Mouse (Mus musculus): ENCODE measurements around the gene Olfr952.

Gene Olfr952

GRCm38 (mm10) chr9:39427048-39427447 lies at the start of gene Olfr952:
Gene Olfr952 (minus strand): TSS chr9:39427148.
- DNase-seq (ENCODE audit: low spot score in 2 of 2) = no peak

- DNase-seq (ENCODE audit: low spot score in 2 of 2) = no peak
These were observed 44.9 kb upstream of the Olfr952 start, which contains the start of gene Olfr955 for GRCm38 (mm10) chr9:39471844-39472243. Gene Olfr955 (minus strand): TSS chr9:39471944.

GRCm38 (mm10) chr9:39456401-39456800 lies 29.5 kb upstream of the Olfr952 start, which contains the start of gene Olfr954:
Gene Olfr954 (plus strand): TSS chr9:39456701.
- DNase-seq (ENCODE audit: low spot score in 2 of 2) = no peak

- no peak for DNase-seq (ENCODE audit: low spot score in 2 of 2)
These were observed 39.8 kb downstream of the Olfr952 start, which contains the start of gene Olfr951 for GRCm38 (mm10) chr9:39387110-39387509. Gene Olfr951 (plus strand): TSS chr9:39387410.
